Mouse (Mus musculus) cerebellum, postnatal 4 days (tissue): ENCODE results near the gene Kcnk4.

ENCODE experiments used
- DNase-seq, 2 experiments: peaks; one replicate each; pipeline ENCODE4 v3.0.0; 2022; ENCODE audit warnings: low spot score in 2 of 2, mixed read lengths in 1 of 2

The Kcnk4 gene

GRCm38 (mm10) chr19:6934195-6934977 lies at the start of gene Kcnk4:
Gene Kcnk4 (minus strand): TSS chr19:6934515.
- no peak for DNase-seq

- no peak for DNase-seq
These were observed 49.3 kb upstream of the Kcnk4 start for GRCm38 (mm10) chr19:6983621-6984020.

DNA sequence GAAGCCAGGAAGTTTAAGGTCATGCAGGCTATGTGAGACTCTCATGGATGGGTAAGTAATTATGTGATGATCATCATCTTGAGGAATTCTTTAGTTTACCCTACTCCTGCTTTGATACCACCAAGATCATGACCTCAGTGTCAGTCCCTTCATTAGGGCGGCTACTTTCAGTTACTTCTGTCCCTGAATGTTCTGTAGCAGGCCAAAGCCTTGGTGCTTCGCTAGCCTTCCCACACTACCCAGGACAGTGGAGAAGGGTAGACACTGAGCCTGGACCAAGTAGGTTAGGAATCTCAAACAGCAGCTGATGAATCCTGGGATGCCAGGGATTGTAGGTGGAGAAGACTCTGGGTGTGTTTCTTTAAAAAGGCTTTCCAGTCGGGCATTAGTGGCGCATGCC lies 47.1 kb upstream of the Kcnk4 start:
- DNase-seq: no peak

GRCm38 (mm10) chr19:6980381-6981093 lies 46.2 kb upstream of the Kcnk4 start, which contains the start of gene Fkbp2:
Gene Fkbp2 (minus strand): TSS chr19:6980501.
- peak; percentile 90 to 98 for DNase-seq

DNA sequence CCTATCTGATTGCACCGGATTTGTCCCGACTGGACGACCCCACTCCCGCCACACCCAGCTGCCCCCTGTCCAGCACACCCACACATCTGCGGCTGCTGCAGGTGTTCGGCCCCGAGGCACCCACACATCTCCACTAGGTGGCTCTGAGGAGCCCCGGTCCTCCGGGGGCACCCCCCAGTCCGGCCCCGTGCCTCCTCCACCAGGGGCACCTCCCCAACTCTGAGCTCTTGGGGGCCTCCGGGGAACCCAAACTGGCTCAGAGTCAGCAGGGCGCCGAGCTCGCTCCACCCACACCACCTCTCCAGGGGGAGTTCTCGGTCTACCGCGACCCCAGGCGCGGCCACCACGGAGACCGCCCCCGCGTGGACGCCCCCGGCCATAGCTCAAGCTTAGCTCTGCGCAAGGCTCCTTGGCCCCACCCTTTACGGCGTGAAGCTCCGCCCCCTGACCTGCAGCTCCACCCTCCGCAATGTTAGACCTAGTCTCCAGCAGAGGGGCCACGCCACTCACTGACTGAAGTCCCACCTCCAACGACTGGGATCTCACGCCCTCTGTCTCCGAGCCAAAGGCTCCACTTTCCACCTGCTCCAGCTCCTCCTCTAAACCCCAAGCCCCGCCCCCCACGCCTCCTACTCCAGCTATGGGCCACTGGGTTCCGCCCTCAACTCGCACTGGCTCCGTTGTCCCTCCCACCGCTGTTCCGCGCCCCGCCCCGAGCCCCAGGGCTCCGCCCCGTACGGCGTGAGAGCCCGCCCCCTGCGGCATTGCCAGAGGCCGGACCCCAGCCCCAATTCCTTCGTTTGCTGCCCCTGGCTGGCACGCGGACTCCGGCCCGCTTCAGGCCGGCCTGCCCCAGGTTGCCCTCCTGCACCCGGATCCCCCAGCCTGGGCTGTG lies 45.4 kb upstream of the Kcnk4 start:
- peak; percentile 99 for DNase-seq

- no peak for DNase-seq
These were observed 44.7 kb upstream of the Kcnk4 start for GRCm38 (mm10) chr19:6979001-6979479.

- no peak for DNase-seq
These were observed 44.3 kb upstream of the Kcnk4 start for GRCm38 (mm10) chr19:6978639-6978974.

DNA sequence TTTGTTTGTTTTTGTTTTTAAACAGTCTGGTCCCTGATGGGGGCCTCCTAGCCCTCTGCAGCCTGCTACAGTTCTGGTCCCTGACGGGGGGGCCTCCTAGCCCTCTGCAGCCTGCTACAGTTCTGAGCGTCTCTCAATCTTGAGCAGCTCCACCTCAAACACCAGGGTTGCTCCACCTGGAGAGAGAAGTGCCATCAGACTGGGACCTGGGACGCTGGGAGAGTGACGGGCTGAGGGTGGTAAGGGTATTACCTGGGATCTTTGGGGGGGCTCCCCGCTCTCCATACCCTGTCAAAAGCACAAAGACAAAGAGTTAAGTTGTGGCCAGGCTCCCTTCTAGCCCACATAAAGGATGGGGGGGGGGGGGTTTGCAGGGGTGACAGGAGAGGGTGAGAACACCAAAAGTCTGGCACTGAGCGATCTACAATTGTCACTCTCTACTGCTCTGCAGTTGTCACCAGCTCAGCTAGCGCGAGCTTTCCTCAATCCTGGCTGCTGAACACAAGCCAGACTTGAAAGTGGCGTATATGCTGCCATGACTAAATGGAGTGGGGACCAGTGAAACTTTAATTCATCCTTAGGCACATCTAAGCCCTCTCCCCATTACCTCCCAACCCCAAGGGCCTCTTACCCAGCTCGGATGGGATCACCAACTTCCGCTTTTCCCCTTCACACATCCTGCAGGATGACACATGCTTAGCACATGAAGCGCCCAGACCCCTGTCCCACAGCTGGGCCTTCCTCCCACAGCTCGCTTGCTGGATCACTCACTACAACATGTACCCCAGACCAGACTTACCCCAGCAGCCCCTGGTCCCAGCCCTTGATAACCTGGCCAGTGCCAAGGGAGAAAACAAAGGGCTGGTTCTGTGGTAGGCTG lies 43.7 kb upstream of the Kcnk4 start:
- no peak for DNase-seq

DNA sequence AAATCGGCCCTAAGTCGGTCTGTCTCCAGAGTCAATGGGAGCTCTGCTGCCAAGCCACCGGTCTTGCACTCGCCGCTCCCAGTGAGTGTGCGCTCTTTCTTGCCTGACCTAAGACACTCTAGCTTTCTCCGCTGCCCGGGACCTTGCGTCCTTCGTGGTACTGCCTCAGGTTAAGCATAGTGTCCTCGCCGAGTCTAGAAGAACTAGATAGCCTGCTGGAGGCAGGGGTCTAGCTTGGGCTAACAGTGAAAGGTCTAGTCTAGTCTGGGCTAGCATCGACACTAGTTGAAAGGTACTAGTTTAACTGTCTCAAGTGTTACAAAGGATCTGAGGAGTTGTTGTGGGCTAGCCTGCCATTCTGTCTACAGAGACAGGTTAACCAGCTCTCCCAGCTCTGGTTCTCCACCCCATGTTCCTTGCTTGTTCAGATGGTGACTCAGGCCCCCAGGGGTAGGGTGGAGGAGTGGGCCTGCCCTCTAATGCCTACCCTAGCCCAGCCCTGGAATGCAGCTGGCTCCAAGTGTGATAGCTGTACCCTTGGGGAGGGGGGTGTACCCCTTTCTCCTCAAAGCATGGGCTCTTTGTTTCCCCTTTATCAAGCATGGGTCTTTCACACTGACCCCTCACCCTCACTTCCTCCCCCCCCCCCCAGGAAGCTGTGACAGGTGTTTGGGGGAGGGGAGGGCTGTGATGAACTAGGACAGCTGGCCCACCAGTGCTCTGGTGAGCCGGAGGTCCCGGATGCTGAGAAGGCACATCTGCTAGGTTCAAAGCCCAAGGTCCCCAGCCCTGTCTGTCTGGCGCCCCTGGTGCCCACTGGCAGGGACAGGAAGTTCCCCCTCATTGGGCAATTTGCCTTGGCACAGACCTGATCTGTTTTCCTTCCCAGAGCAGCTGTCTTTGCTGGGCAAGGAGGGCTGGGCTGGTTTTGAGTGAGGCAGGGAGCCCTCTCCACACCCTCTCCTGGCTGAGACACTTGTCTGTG lies 41.5 kb upstream of the Kcnk4 start, which contains the start of gene Plcb3:
Gene Plcb3 (minus strand): TSS at position 934 of the 985 bp plus-strand sequence.
- DNase-seq: peak in 1 of 2 experiments; percentile 83

GRCm38 (mm10) chr19:6974211-6975205 lies 40.2 kb upstream of the Kcnk4 start, which contains the start of gene Ppp1r14b:
Gene Ppp1r14b (plus strand): TSS chr19:6974968.
- DNase-seq: peak in 1 of 2 experiments; percentile 82

GRCm38 (mm10) chr19:6973581-6974190 lies 39.4 kb upstream of the Kcnk4 start:
- no peak for DNase-seq

DNA sequence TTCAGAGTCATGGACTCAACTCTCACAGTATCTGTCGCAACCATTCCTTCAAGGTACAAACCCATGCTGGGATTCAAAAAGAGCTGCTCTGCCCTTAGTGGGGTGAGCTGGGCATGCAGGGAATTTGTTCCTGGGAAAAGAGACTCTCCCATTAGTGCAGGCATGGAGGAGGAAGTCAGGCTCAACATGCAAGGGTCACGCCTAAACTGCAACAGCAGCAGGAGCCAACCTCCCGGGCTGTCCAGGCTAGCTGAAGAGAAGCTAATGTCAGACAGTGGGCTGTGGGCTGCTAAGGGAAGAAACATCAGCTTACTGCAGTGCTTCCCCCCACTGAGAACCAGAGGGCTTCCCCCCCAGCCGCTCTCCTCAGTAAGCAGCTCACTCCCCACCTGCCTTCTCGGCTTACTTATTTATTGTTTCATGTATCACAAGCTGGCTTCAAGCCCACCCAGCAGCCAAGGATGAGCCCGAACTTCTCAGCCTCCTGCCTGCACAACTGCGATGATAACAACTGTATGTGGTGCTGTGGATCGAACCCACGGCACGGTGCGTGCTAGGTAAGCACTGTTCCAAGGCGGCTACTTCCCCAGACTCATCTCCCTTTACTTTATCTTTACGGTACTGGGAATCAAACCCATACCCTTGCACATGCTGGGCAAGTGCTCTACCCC lies 38.1 kb upstream of the Kcnk4 start:
- no peak for DNase-seq

GRCm38 (mm10) chr19:6971644-6972043 lies 37.3 kb upstream of the Kcnk4 start:
- no peak for DNase-seq

DNA sequence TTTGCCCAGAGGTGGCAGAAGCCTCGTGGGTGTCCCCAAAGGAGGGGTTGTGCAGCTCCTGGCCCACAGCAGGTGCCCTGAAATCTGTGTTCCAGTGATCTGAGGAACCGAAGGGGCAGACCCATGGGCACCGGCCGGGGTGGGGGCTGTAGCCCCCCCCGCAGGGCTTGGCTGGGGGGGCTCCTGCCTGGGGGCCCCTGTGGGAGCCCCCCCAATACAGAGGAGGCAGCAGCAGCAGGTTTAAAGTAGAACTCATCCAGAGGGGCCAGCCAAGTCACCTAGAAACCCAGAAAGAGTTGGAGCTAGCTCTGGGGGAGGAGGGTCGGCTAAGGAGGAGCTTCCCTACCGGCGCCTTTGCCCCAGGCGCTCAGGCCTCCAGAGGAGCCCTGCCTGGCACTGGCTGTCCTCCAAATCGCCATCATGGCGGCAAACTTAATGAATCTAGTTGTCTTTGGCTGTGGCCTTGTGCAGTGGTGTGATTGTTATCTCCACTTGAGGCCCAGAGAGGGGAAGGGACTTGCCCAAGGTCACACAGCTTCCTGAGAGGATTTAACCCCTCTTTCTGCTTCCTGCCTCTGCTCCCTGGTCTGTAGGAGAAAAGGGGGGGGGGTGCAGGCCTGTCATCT lies 36.3 kb upstream of the Kcnk4 start:
- no peak for DNase-seq

DNA sequence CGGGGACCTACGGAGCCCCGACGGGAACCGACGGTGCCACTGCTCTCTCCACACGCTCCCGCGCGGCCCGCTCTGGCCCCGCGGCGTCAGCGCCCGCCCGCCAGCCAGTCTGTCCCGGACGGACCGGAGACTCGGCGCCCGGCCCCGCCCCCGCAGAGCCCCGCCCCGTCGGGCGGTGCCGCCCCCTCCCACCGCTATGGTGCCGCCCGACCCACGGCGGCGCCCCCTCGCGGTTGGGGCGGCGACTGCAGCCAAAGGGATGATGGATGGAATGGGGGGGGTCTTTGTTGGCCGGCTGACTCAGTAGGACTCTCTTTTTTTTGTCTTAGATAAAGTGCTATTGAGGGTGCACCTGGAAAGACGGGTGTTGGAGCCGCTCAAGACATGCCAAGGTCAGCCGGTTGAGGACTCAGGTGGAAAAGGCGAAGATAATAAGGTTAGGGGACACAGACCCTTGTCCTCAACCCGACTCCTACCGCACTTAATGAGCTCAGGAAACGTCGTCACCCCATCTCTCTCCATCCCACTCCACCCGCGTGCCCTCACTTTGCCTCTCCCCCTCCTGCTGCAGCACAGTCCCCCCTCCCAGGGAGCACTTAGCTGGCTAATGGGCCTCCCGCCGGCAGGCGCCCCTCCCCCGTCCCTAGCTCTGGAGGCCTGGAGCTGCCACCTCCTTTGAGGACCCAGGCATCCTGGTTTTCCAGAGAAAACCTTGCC lies 35.5 kb upstream of the Kcnk4 start:
- DNase-seq: peak in 1 of 2 experiments; percentile 63

DNA sequence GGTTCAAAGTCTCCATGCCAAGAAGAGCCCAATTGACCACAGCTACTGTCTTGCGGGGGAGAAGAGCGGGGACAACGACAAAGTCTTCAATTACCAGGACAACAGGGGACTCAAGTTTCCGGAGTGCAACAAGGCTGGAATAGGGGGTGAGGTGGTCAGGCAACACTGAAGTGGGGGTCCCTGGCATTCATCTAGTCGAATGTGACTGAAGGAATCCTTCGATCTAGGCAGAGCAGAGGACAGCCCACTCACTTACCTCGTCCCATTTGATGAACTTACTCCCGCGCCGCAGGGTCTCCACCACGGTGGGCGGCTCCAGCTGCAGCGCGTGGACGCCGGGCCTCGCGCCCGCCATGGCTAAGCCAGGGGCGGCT lies 35.0 kb upstream of the Kcnk4 start:
- no peak for DNase-seq
